Mouse (Mus musculus) retina, embryonic 14.5 days (tissue): ENCODE results near the gene Kcnip4.

ENCODE experiments used
- DNase-seq: peaks from one replicate; pipeline ENCODE4 v3.0.0-alpha.2; 2015; ENCODE audit warnings: low spot score

Gene Kcnip4

GRCm38 (mm10) chr5:49524394-49525241 is at the start of gene Kcnip4:
Gene Kcnip4, minus strand, starts transcription at chr5:49524907.
- peak; percentile 73 for DNase-seq

- DNase-seq = no peak
Measured at GRCm38 (mm10) chr5:49571876-49572275, 47.2 kb upstream of the Kcnip4 start.

- no peak for DNase-seq
Measured at GRCm38 (mm10) chr5:49563751-49564150, 39.0 kb upstream of the Kcnip4 start.

GRCm38 (mm10) chr5:49557436-49557835 is 32.7 kb upstream of the Kcnip4 start:
- DNase-seq = no peak

- no peak for DNase-seq
Measured at GRCm38 (mm10) chr5:49547884-49548283, 23.2 kb upstream of the Kcnip4 start.

GRCm38 (mm10) chr5:49529362-49529761 is 4.7 kb upstream of the Kcnip4 start:
- no peak for DNase-seq

GRCm38 (mm10) chr5:49525242-49525612 is 520 bp upstream of the Kcnip4 start:
- no peak for DNase-seq

GRCm38 (mm10) chr5:49523997-49524393 is 712 bp downstream of the Kcnip4 start:
- DNase-seq = peak; percentile 11

GRCm38 (mm10) chr5:49522986-49523385 is 1.7 kb downstream of the Kcnip4 start:
- DNase-seq = no peak

- no peak for DNase-seq
Measured at GRCm38 (mm10) chr5:49498743-49499142, 26.0 kb downstream of the Kcnip4 start.

- DNase-seq = no peak
Measured at GRCm38 (mm10) chr5:49487270-49487669, 37.4 kb downstream of the Kcnip4 start.

- no peak for DNase-seq
Measured at GRCm38 (mm10) chr5:49470738-49471137, 54.0 kb downstream of the Kcnip4 start.

GRCm38 (mm10) chr5:49460643-49461276 is 63.9 kb downstream of the Kcnip4 start:
- no peak for DNase-seq

GRCm38 (mm10) chr5:49453100-49453499 is 71.6 kb downstream of the Kcnip4 start:
- DNase-seq = no peak

GRCm38 (mm10) chr5:49451295-49451694 is 73.4 kb downstream of the Kcnip4 start:
- no peak for DNase-seq

GRCm38 (mm10) chr5:49450876-49451275 is 73.8 kb downstream of the Kcnip4 start:
- no peak for DNase-seq

GRCm38 (mm10) chr5:49437236-49437635 is 87.5 kb downstream of the Kcnip4 start:
- DNase-seq = peak; percentile 20

GRCm38 (mm10) chr5:49427689-49428088 is 97.0 kb downstream of the Kcnip4 start:
- DNase-seq = no peak

GRCm38 (mm10) chr5:49419707-49420106 is 105.0 kb downstream of the Kcnip4 start:
- no peak for DNase-seq

- no peak for DNase-seq
Measured at GRCm38 (mm10) chr5:49408351-49408750, 116.4 kb downstream of the Kcnip4 start.

GRCm38 (mm10) chr5:49370543-49371076 is 154.1 kb downstream of the Kcnip4 start:
- peak; percentile 82 for DNase-seq

- peak; percentile 81 for DNase-seq
Measured at GRCm38 (mm10) chr5:49368636-49369423, 155.9 kb downstream of the Kcnip4 start.
